Mouse (Mus musculus) macrophage (primary cell): Measurements from ENCODE around the gene Elovl4. TPM values are rescaled to one million over a fixed set of nuclear protein-coding genes. Genes with fewer than 3 reads are reported as not detected.

ENCODE experiments used
- H3K27ac ChIP-seq: fragments of 350-480 bp; formaldehyde crosslinking; 2 replicates; pipeline ENCODE4 v1.9.0; 2021
- H3K36me3 ChIP-seq: fragments of 350-480 bp; formaldehyde crosslinking; 2 replicates; pipeline ENCODE4 v1.9.0; 2021; ENCODE audit errors: inconsistent target
- H3K4me3 ChIP-seq: fragments of 350-480 bp; formaldehyde crosslinking; 2 replicates; pipeline ENCODE4 v1.9.0; 2021; ENCODE audit errors: inconsistent target
- H3K79me2 ChIP-seq: fragments of 350-480 bp; formaldehyde crosslinking; 2 replicates; pipeline ENCODE4 v1.9.0; 2021; ENCODE audit errors: inconsistent target
- WGBS: methylation state at CpG from one replicate; pipeline ENCODE4 v1.1.7; 2026; ENCODE audit warnings: inconsistent platforms; ENCODE audit not compliant: missing documents; 5-methylcytosine and 5-hydroxymethylcytosine counted together
- polyA plus RNA-seq: library from polyadenylated mRNA; stranded (reverse); fragments of 250-400 nt; gene quantifications from 3 replicates; pipeline ENCODE4 v1.2.4, GENCODE M21; 2018; ENCODE audit warnings: inconsistent platforms

Gene Elovl4
- polyA plus RNA-seq, 1 experiment from 2014 or later, result not detected

- Histone ChIP-seq H3K27ac (no peak overlapping the region), H3K79me2 (no peaks in the 10 kb centered on the region), H3K36me3 (no peaks in the 10 kb centered on the region), H3K4me3 (no peak overlapping the region)
- 90% methylated on average over 7 of the region's 7 CpGs for WGBS
These were observed 9.2 kb downstream of the Elovl4 start for GRCm38 (mm10) chr9:83796875-83797274.

GRCm38 (mm10) chr9:83789326-83789725, 16.8 kb downstream of the Elovl4 start:
- Histone ChIP-seq H3K4me3 (no peak overlapping the region), H3K79me2 (no peaks in the 10 kb centered on the region), H3K27ac (no peak overlapping the region), H3K36me3 (no peaks in the 10 kb centered on the region)
- WGBS, result 97% methylated on average over 6 of the region's 6 CpGs

- no peaks in the 10 kb centered on the region for H3K79me2 ChIP-seq
- 100% methylated on average over 1 of the region's 1 CpGs for WGBS
- H3K27ac ChIP-seq, result no peak overlapping the region
- H3K4me3 ChIP-seq, result no peak overlapping the region
- H3K36me3 ChIP-seq, result no peaks in the 10 kb centered on the region
These were observed 20.6 kb downstream of the Elovl4 start for GRCm38 (mm10) chr9:83785501-83785900.

GRCm38 (mm10) chr9:83778317-83778960, 27.6 kb downstream of the Elovl4 start:
- Histone ChIP-seq H3K36me3 (no peaks in the 10 kb centered on the region), H3K27ac (no peak overlapping the region), H3K4me3 (no peak overlapping the region), H3K79me2 (no peaks in the 10 kb centered on the region)
- 99% methylated on average over 9 of the region's 9 CpGs for WGBS

- Histone ChIP-seq H3K27ac (no peak overlapping the region), H3K4me3 (no peak overlapping the region)
- WGBS, result 87% methylated on average over 4 of the region's 4 CpGs
These were observed 44.8 kb downstream of the Elovl4 start for GRCm38 (mm10) chr9:83761318-83761717.

GRCm38 (mm10) chr9:83731877-83732276, 74.2 kb downstream of the Elovl4 start:
- Histone ChIP-seq H3K27ac (no peak overlapping the region), H3K4me3 (no peak overlapping the region), H3K79me2 (no peaks in the 10 kb centered on the region), H3K36me3 (no peaks in the 10 kb centered on the region)
- 97% methylated on average over 2 of the region's 2 CpGs for WGBS

More at GRCm38 (mm10) chr9:83761318-83761717, 44.8 kb downstream of the Elovl4 start:
- H3K36me3 ChIP-seq, result no peaks in the 10 kb centered on the region
- H3K79me2 ChIP-seq, result no peaks in the 10 kb centered on the region

GRCm38 (mm10) chr9:83730836-83731235, 75.2 kb downstream of the Elovl4 start:
- H3K4me3 ChIP-seq, result no peak overlapping the region
- H3K79me2 ChIP-seq, result no peaks in the 10 kb centered on the region
- H3K27ac ChIP-seq, result no peak overlapping the region
- H3K36me3 ChIP-seq, result no peaks in the 10 kb centered on the region
- 84% methylated on average over 7 of the region's 7 CpGs for WGBS

Other genes starting within 250 kb of the Elovl4 start
- gene Ttk, start 28.4 kb upstream of the Elovl4 start, polyA plus RNA-seq, result 0.27 to 3.4 TPM (median 2.1 TPM) in 3 replicates
- gene Bckdhb, start 118.9 kb upstream of the Elovl4 start, polyA plus RNA-seq, result 7.1 to 9.8 TPM (median 9.2 TPM) in 3 replicates